Mouse (Mus musculus) kidney, embryonic 15.5 days (tissue): Measurements from ENCODE around the gene Efnb2. TPM values are rescaled to one million over a fixed set of nuclear protein-coding genes. Genes with fewer than 3 reads are reported as not detected.
A peak's percentile ranks its signal among the peaks of the same experiment; 100 is the strongest.

Experiments
- ATAC-seq: fragments of 200-750 bp; cut with Nextera tagmentation; replicated peaks from 2 replicates; pipeline ENCODE4 v1.8.0; 2017; ENCODE audit warnings: moderate TSS enrichment; ENCODE audit not compliant: low FRiP score
- H3K27ac ChIP-seq: fragments of 300-500 bp; sonication (generic); 2 replicates; pipeline ENCODE4 v1.5.1; 2015; ENCODE audit warnings: mild to moderate bottlenecking, inconsistent platforms
- H3K27me3 ChIP-seq: fragments of 300-500 bp; sonication (generic); 2 replicates; pipeline ENCODE4 v1.6.1; 2015; ENCODE audit warnings: inconsistent platforms
- H3K36me3 ChIP-seq: fragments of 300-500 bp; sonication (generic); 2 replicates; pipeline ENCODE4 v1.6.1; 2015; ENCODE audit warnings: inconsistent platforms
- H3K4me1 ChIP-seq: fragments of 300-500 bp; sonication (generic); 2 replicates; pipeline ENCODE4 v1.6.1; 2015; ENCODE audit warnings: inconsistent platforms
- H3K4me2 ChIP-seq: fragments of 300-500 bp; sonication (generic); 2 replicates; pipeline ENCODE4 v1.6.1; 2015; ENCODE audit warnings: moderate library complexity, mild to moderate bottlenecking, inconsistent platforms
- H3K4me3 ChIP-seq: fragments of 300-500 bp; sonication (generic); replicated peaks from 2 replicates; pipeline ENCODE4 v1.5.1; 2015; ENCODE audit warnings: mild to moderate bottlenecking, inconsistent platforms
- H3K9ac ChIP-seq: fragments of 300-500 bp; sonication (generic); 2 replicates; pipeline ENCODE4 v1.6.1; 2015; ENCODE audit warnings: mild to moderate bottlenecking, inconsistent platforms
- H3K9me3 ChIP-seq: fragments of 300-500 bp; sonication (generic); replicated peaks from 2 replicates; pipeline ENCODE4 v1.6.1; 2016; ENCODE audit warnings: inconsistent platforms
- WGBS: fragments of 180-500 bp; shearing (Covaris S2); methylation state at CpG from one replicate; pipeline ENCODE4 v1.1.7; 2015; ENCODE audit warnings: mixed read lengths; 5-methylcytosine and 5-hydroxymethylcytosine counted together
- polyA plus RNA-seq: library from polyadenylated mRNA; unstranded; fragments of >200 nt; fragmentation: Nextera tagmentation; extraction: Ambion mirVana; gene quantifications from 2 replicates; pipeline ENCODE4 v1.2.1, GENCODE M21; 2015

The Efnb2 gene
- polyA plus RNA-seq, 1 experiment from 2014 or later, result 26.2 TPM

DNA sequence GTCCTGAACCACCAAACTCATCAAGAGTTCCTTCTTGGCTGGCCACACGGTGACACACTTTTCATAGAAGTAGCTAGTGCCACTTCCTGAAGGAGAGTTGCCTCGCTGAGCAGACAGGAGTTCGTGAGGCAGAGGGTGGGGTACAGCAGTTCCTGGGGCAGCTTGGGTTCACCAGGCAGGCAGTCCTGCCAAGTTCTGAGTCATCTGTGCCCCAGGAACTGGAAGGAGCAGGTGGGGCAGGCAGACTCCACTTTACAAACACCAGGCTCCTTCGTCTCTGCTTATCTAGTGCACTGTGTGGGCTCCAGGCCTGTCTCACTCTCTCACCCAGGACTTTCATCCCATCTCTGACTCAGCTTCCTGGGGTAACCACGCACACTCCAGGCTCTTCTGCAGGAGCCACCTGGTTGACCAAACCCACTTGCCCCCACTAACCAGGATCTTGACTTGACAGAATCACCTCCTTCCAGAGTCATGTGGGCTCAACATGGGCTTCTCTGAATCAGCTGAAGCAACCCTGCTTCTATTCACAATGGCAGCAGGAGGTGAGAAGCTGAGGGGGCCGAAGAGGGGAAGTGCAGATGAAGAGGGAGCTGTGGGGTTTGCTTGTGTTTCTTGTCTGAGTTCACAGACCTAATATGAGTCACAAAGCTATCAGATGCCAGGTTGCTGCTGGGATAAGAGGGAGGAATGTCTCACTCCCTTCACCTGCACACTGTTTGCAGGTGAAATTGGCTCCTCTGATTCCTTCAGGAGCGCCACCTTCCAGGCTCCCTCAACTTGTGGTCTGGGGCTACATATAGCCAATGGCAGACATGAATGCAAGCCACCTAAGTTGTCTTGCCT is 58.2 kb downstream of the Efnb2 start:
- no peak for ATAC-seq
- WGBS, result 67% methylated on average over 7 of the region's 7 CpGs

DNA sequence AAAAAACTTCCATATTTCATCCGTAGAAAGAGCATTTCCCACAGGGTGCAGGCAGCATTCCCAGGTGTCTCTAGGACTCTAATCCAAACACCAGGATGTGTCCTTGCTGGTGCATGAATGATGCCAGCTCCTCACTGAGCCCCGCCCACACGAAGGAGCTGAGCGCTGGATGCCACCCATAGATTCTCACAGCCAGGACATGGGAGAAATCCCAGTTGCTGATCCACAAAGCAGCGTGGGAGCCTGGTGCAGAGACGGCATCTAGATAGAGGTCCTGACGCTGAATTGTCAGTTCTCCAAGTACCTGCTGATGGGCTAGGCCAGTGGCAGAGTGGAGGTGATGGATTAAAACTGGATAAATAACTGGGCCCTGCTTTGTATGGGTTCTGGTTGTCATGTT is 61.1 kb downstream of the Efnb2 start:
- 91% methylated on average over 7 of the region's 7 CpGs for WGBS
- ATAC-seq, result no peak
- no peaks in the 10 kb centered on the region for H3K36me3 ChIP-seq
- H3K9me3 ChIP-seq, result no peaks in the 10 kb centered on the region
- 0 out of 2 replicates have a peak, but pooled peaks cover 5% of the 10 kb centered on the region for H3K27me3 ChIP-seq
- H3K9ac ChIP-seq, result no peak overlapping the region
- 0 out of 2 replicates have a peak, but pooled peaks cover 5% of the 10 kb centered on the region for H3K4me1 ChIP-seq
- H3K27ac ChIP-seq, result no peak overlapping the region
- H3K4me2 ChIP-seq, result no peak overlapping the region
- H3K4me3 ChIP-seq, result no peak overlapping the region

More for the DNA sequence above, 58.2 kb downstream of the Efnb2 start:
- no peaks in the 10 kb centered on the region for H3K36me3 ChIP-seq
- no peak overlapping the region for H3K27ac ChIP-seq
- no peak overlapping the region for H3K9ac ChIP-seq
- H3K4me2 ChIP-seq, result no peak overlapping the region
- no peaks in the 10 kb centered on the region for H3K27me3 ChIP-seq
- no peaks in the 10 kb centered on the region for H3K9me3 ChIP-seq
- H3K4me3 ChIP-seq, result no peak overlapping the region
- no peaks in the 10 kb centered on the region for H3K4me1 ChIP-seq

GRCm38 (mm10) chr8:8597434-8597833 is 63.6 kb downstream of the Efnb2 start:
- 23% methylated on average over 13 of the region's 13 CpGs for WGBS
- H3K27me3 ChIP-seq, result 0 out of 2 replicates have a peak, but pooled peaks cover 5% of the 10 kb centered on the region
- no peak for ATAC-seq

GRCm38 (mm10) chr8:8595831-8596611 is 65.0 kb downstream of the Efnb2 start:
- H3K9me3 ChIP-seq, result no peaks in the 10 kb centered on the region
- no peak overlapping the region for H3K4me3 ChIP-seq
- 0 out of 2 replicates have a peak, but pooled peaks cover 5% of the 10 kb centered on the region for H3K4me1 ChIP-seq
- WGBS, result 56% methylated on average over 12 of the region's 12 CpGs
- H3K4me2 ChIP-seq, result no peak overlapping the region
- no peak overlapping the region for H3K9ac ChIP-seq
- H3K27ac ChIP-seq, result no peak overlapping the region
- 0 out of 2 replicates have a peak, but pooled peaks cover 5% of the 10 kb centered on the region for H3K27me3 ChIP-seq
- peak; percentile 56; the same call in 1 of the 2 replicates for ATAC-seq
- no peaks in the 10 kb centered on the region for H3K36me3 ChIP-seq

More at GRCm38 (mm10) chr8:8597434-8597833, 63.6 kb downstream of the Efnb2 start:
- Histone ChIP-seq H3K36me3 (no peaks in the 10 kb centered on the region), H3K27ac (no peak overlapping the region), H3K4me3 (no peak overlapping the region), H3K4me2 (no peak overlapping the region), H3K9ac (no peak overlapping the region), H3K4me1 (0 out of 2 replicates have a peak, but pooled peaks cover 5% of the 10 kb centered on the region), H3K9me3 (no peaks in the 10 kb centered on the region)

- 92% methylated on average over 7 of the region's 7 CpGs for WGBS
- Histone ChIP-seq H3K27ac (no peak overlapping the region), H3K36me3 (no peaks in the 10 kb centered on the region), H3K27me3 (0 out of 2 replicates have a peak, but pooled peaks cover 5% of the 10 kb centered on the region), H3K9me3 (no peaks in the 10 kb centered on the region), H3K9ac (no peak overlapping the region), H3K4me3 (no peak overlapping the region), H3K4me2 (no peak overlapping the region), H3K4me1 (0 out of 2 replicates have a peak, but pooled peaks cover 5% of the 10 kb centered on the region)
- ATAC-seq, result no peak
Measured at GRCm38 (mm10) chr8:8593812-8594211, 67.2 kb downstream of the Efnb2 start.

DNA sequence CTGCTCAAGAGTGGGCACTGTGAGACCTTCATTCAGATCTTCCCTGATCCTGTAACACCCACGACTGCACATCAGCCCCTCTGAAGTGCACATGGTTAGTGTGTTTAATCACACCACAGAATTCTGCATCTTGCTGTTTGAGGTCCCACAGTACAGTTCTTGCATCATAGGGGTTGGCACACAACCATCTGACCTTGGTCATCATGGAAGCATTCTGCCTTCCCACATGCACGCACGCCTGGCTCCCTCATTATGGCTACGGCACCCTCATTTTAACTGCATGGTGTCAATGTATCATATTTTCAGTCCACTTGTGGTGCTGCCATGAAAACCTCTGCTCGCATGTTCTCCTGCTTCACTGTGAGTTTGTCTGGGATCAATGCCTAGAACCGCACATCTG is 67.7 kb downstream of the Efnb2 start:
- no peaks in the 10 kb centered on the region for H3K36me3 ChIP-seq
- H3K4me3 ChIP-seq, result no peak overlapping the region
- H3K4me1 ChIP-seq, result 0 out of 2 replicates have a peak, but pooled peaks cover 5% of the 10 kb centered on the region
- H3K9me3 ChIP-seq, result no peaks in the 10 kb centered on the region
- H3K27me3 ChIP-seq, result 0 out of 2 replicates have a peak, but pooled peaks cover 5% of the 10 kb centered on the region
- H3K27ac ChIP-seq, result no peak overlapping the region
- no peak for ATAC-seq
- H3K4me2 ChIP-seq, result no peak overlapping the region
- WGBS, result 96% methylated on average over 6 of the region's 6 CpGs
- H3K9ac ChIP-seq, result no peak overlapping the region

DNA sequence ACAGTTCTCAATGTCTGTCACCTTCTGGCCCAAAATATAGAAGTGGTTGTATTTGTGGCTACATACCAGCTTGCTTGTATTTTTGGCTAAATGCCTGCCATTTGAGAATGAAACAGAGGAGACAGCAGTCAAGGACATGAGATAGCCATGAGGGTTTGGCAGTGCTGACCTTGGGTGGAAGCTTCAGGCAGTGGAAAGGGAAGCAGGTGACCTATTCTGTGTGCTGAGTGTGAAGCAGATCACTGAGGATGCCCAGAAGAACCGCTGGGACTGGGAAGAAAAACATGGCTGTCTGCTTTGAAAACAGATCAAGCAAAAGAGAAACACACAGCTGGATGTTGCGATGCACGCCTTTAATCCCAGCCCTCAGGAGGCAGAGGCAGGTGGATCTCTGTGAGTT is 68.7 kb downstream of the Efnb2 start:
- H3K27ac ChIP-seq, result no peak overlapping the region
- H3K36me3 ChIP-seq, result no peaks in the 10 kb centered on the region
- H3K4me3 ChIP-seq, result no peak overlapping the region
- H3K9me3 ChIP-seq, result no peaks in the 10 kb centered on the region
- no peak for ATAC-seq
- no peak overlapping the region for H3K4me2 ChIP-seq
- WGBS, result 96% methylated on average over 3 of the region's 3 CpGs
- H3K27me3 ChIP-seq, result 0 out of 2 replicates have a peak, but pooled peaks cover 5% of the 10 kb centered on the region
- no peak overlapping the region for H3K9ac ChIP-seq
- 0 out of 2 replicates have a peak, but pooled peaks cover 5% of the 10 kb centered on the region for H3K4me1 ChIP-seq

- Histone ChIP-seq H3K9me3 (no peaks in the 10 kb centered on the region), H3K27ac (no peak overlapping the region), H3K36me3 (no peaks in the 10 kb centered on the region), H3K4me1 (no peaks in the 10 kb centered on the region), H3K9ac (no peak overlapping the region), H3K4me3 (no peak overlapping the region), H3K4me2 (no peak overlapping the region), H3K27me3 (peaks cover 6% of the 10 kb centered on the region; the same call in 1 of the 2 replicates)
- WGBS, result 84% methylated on average over 4 of the region's 4 CpGs
- ATAC-seq, result no peak
Measured at GRCm38 (mm10) chr8:8583981-8584377, 77.1 kb downstream of the Efnb2 start.

- 90% methylated on average over 4 of the region's 4 CpGs for WGBS
- H3K9me3 ChIP-seq, result no peaks in the 10 kb centered on the region
- peaks cover 6% of the 10 kb centered on the region; the same call in 1 of the 2 replicates for H3K27me3 ChIP-seq
- no peaks in the 10 kb centered on the region for H3K4me1 ChIP-seq
- H3K36me3 ChIP-seq, result no peaks in the 10 kb centered on the region
- no peak overlapping the region for H3K9ac ChIP-seq
- no peak overlapping the region for H3K27ac ChIP-seq
- ATAC-seq, result no peak
- no peak overlapping the region for H3K4me2 ChIP-seq
- H3K4me3 ChIP-seq, result no peak overlapping the region
Measured at GRCm38 (mm10) chr8:8583290-8583980, 77.6 kb downstream of the Efnb2 start.

GRCm38 (mm10) chr8:8577770-8578303 is 83.2 kb downstream of the Efnb2 start:
- Histone ChIP-seq H3K27ac (no peak overlapping the region), H3K9me3 (no peaks in the 10 kb centered on the region), H3K4me1 (no peaks in the 10 kb centered on the region), H3K9ac (no peak overlapping the region), H3K27me3 (no peaks in the 10 kb centered on the region), H3K36me3 (no peaks in the 10 kb centered on the region), H3K4me2 (no peak overlapping the region), H3K4me3 (no peak overlapping the region)
- no peak for ATAC-seq
- WGBS, result 88% methylated on average over 11 of the region's 11 CpGs

DNA sequence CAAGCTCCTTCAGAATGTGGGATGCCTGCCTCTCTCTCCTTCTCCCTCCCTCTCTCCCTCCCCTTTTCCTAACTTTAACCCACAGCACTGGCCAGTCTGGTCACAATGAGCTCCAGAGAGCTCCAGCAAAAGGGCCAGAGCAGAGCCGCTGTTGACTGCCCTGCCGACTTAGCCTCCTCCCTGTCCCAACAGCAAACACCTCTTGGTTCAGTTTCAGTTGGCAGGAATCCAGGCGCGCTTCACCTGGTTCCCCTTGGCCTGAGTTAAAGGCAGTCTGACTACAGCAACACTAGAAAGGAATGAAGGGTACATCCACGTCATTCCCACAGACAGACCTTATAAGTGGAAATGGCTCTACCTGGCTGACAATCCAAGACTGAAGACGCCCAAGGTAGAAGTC is 84.2 kb downstream of the Efnb2 start:
- 87% methylated on average over 6 of the region's 6 CpGs for WGBS
- H3K9ac ChIP-seq, result no peak overlapping the region
- no peaks in the 10 kb centered on the region for H3K27me3 ChIP-seq
- no peaks in the 10 kb centered on the region for H3K4me1 ChIP-seq
- H3K4me3 ChIP-seq, result no peak overlapping the region
- H3K9me3 ChIP-seq, result no peaks in the 10 kb centered on the region
- H3K36me3 ChIP-seq, result no peaks in the 10 kb centered on the region
- no peak overlapping the region for H3K27ac ChIP-seq
- ATAC-seq, result no peak
- H3K4me2 ChIP-seq, result no peak overlapping the region
